Mouse (Mus musculus) midbrain, embryonic 14.5 days (tissue): ENCODE measurements around the gene Cyp4x1. TPM values are rescaled to one million over a fixed set of nuclear protein-coding genes. Genes with fewer than 3 reads are reported as not detected.
A peak's percentile ranks its signal among the peaks of the same experiment; 100 is the strongest.

Source experiments
- ATAC-seq: fragments of 200-750 bp; cut with Nextera tagmentation; 2 replicates; pipeline ENCODE4 v1.8.0; 2017; ENCODE audit warnings: moderate number of reproducible peaks, moderate library complexity; ENCODE audit not compliant: low FRiP score, low TSS enrichment
- DNase-seq: peaks from one replicate; pipeline ENCODE4 v3.0.0-alpha.2; 2015
- H3K27ac ChIP-seq: fragments of 300-500 bp; sonication (generic); replicated peaks from 2 replicates; pipeline ENCODE4 v1.5.1; 2014; ENCODE audit warnings: mild to moderate bottlenecking, low read depth, low read length, moderate library complexity
- H3K27me3 ChIP-seq: fragments of 300-500 bp; sonication (generic); 2 replicates; pipeline ENCODE4 v1.6.1; 2014; ENCODE audit warnings: low read length, control low read depth, mixed read lengths; ENCODE audit not compliant: control insufficient read depth, insufficient read depth
- H3K36me3 ChIP-seq: fragments of 300-500 bp; sonication (generic); 2 replicates; pipeline ENCODE4 v1.6.1; 2014; ENCODE audit warnings: low read length, control low read depth; ENCODE audit not compliant: control insufficient read depth, insufficient read depth
- H3K4me1 ChIP-seq: fragments of 300-500 bp; sonication (generic); 2 replicates; pipeline ENCODE4 v1.6.1; 2014; ENCODE audit warnings: mild to moderate bottlenecking, antibody characterized with exemption, low read length, control low read depth; ENCODE audit not compliant: control insufficient read depth, insufficient read depth
- H3K4me2 ChIP-seq: fragments of 300-500 bp; sonication (generic); 2 replicates; pipeline ENCODE4 v1.6.1; 2014; ENCODE audit warnings: mild to moderate bottlenecking, low read length, moderate library complexity
- H3K4me3 ChIP-seq: fragments of 300-500 bp; sonication (generic); replicated peaks from 2 replicates; pipeline ENCODE4 v1.5.1; 2014; ENCODE audit warnings: low read depth, low read length
- H3K9ac ChIP-seq: fragments of 300-500 bp; sonication (generic); replicated peaks from 2 replicates; pipeline ENCODE4 v1.6.1; 2014; ENCODE audit warnings: mild to moderate bottlenecking, low read length, moderate library complexity
- H3K9me3 ChIP-seq: fragments of 300-500 bp; sonication (generic); 2 replicates; pipeline ENCODE4 v1.6.1; 2016; ENCODE audit warnings: low read length, control low read depth, mixed read lengths; ENCODE audit not compliant: control insufficient read depth
- WGBS: fragments of 180-500 bp; shearing (Covaris S2); extraction: QIAGEN DNeasy Blood & Tissue Kit; methylation state at CpG from one replicate; pipeline ENCODE4 v1.1.7; 2014; 5-methylcytosine and 5-hydroxymethylcytosine counted together
- polyA plus RNA-seq: library from polyadenylated mRNA; unstranded; fragments of >200 nt; fragmentation: Nextera tagmentation; extraction: Ambion mirVana; gene quantifications from 2 replicates; pipeline ENCODE4 v1.2.1, GENCODE M21; 2014

Gene Cyp4x1
- polyA plus RNA-seq, 1 experiment from 2014 or later: 10.8 TPM

DNA sequence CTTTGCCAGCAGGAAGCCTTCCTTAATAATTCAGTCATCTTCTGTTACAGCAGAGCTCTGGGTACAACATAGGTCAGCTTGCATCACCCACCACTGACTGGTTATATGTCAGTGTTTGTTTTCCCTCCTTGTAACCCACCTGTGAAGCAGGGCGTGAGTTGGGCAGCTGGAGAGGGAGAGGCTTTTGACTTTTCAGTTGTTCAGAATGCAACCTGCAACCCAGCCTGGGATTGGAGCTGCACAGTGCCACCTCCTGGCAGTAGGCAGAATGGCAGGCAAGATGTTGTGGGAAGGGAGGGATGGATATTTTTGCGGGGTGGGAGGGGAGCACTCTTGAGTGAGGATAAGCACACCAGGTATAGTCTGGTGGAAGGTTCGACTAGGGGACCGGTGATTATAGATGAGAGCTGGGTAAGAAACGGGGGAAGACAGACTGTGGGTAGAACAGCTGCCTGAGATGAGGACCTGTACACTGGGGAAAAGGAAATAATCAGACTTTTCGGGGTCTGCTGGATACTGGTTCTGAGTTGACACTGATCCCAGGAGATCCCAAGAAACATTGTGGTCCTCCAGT is 48.5 kb downstream of the Cyp4x1 start:
- Histone ChIP-seq H3K4me3 (no peak overlapping the region), H3K36me3 (no peaks in the 10 kb centered on the region), H3K27ac (no peak overlapping the region), H3K9ac (no peak overlapping the region), H3K4me2 (no peak overlapping the region), H3K4me1 (no peaks in the 10 kb centered on the region), H3K27me3 (peaks cover 6% of the 10 kb centered on the region; the same call in 1 of the 2 replicates), H3K9me3 (no peaks in the 10 kb centered on the region)
- ATAC-seq (no peak), DNase-seq (peak; percentile 81)
- 24% methylated on average over 6 of the region's 6 CpGs for WGBS

DNA sequence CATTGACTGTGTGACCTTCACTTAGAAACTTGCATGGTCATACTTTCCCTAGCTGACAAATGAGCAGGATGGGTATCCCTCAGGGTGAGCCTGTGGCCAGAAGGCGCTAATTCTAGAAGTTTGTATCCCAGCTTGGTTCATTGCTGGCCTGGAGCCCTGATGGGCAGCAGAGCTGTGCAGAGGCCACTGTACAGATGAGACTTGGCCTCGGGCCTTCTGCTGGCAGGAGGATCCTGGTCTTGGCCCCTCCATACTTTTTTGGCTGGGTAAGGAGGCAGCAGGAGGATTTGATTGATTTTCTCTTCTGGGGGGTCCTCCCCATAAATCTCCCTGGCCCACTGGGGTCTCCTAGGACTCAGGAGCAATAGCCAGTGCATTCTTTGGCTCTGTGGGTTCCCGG is 51.0 kb downstream of the Cyp4x1 start:
- WGBS: 87% methylated on average over 3 of the region's 3 CpGs
- ATAC-seq (no peak), DNase-seq (no peak)

DNA sequence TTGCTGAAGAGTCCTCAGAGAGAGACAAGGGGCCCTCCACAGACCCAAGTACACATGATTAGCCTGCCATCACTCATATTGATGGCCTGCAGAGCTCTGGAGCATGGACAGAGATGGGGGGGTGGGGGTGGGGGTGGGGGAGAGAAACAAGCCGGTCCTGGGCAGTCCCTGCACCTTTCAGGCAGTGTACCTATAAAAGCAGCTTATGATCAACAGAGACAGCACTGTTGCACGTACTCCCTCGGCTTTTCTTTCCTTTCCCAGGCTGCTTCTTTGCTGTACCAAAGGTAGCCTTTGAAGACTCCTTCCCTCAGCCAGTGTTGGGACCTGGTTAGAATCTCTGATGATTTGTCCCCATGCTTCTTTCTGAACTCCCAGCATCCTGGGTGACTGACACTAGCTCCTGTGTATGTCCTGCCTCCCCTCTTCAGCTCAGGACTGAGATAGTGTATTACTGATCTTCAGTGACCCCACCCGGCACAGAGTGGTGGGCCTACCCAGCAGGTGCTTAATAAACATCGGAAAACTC is 54.2 kb downstream of the Cyp4x1 start:
- no peaks in the 10 kb centered on the region for H3K9me3 ChIP-seq
- 12% methylated on average over 5 of the region's 5 CpGs for WGBS
- ATAC-seq (peak; percentile 28; the same call in 1 of the 2 replicates), DNase-seq (peak; percentile 31)
- H3K4me2 ChIP-seq: peak overlapping the region; percentile 17; the same call in 1 of the 2 replicates
- no peaks in the 10 kb centered on the region for H3K27me3 ChIP-seq
- H3K27ac ChIP-seq: peak overlapping the region; percentile 74
- H3K4me3 ChIP-seq: no peak overlapping the region
- H3K36me3 ChIP-seq: no peaks in the 10 kb centered on the region
- peaks cover 19% of the 10 kb centered on the region for H3K4me1 ChIP-seq
- H3K9ac ChIP-seq: peak overlapping the region; percentile 34

More for the DNA sequence above, 51.0 kb downstream of the Cyp4x1 start:
- Histone ChIP-seq H3K36me3 (no peaks in the 10 kb centered on the region), H3K27ac (no peak overlapping the region), H3K27me3 (peaks cover 3% of the 10 kb centered on the region; the same call in 1 of the 2 replicates), H3K9ac (no peak overlapping the region), H3K4me1 (peaks cover 19% of the 10 kb centered on the region), H3K9me3 (no peaks in the 10 kb centered on the region), H3K4me2 (no peak overlapping the region), H3K4me3 (no peak overlapping the region)

- peak; percentile 83 for ATAC-seq
- Histone ChIP-seq H3K4me3 (no peak overlapping the region), H3K4me1 (peaks cover 19% of the 10 kb centered on the region), H3K27me3 (no peaks in the 10 kb centered on the region), H3K27ac (peak overlapping the region; percentile 74), H3K9ac (peak overlapping the region; percentile 34), H3K9me3 (no peaks in the 10 kb centered on the region), H3K4me2 (peak overlapping the region; percentile 17; the same call in 1 of the 2 replicates), H3K36me3 (no peaks in the 10 kb centered on the region)
- 12% methylated on average over 10 of the region's 10 CpGs for WGBS
- DNase-seq: peak; percentile 83
Measured at GRCm38 (mm10) chr4:115078892-115079820, 54.9 kb downstream of the Cyp4x1 start.

DNA sequence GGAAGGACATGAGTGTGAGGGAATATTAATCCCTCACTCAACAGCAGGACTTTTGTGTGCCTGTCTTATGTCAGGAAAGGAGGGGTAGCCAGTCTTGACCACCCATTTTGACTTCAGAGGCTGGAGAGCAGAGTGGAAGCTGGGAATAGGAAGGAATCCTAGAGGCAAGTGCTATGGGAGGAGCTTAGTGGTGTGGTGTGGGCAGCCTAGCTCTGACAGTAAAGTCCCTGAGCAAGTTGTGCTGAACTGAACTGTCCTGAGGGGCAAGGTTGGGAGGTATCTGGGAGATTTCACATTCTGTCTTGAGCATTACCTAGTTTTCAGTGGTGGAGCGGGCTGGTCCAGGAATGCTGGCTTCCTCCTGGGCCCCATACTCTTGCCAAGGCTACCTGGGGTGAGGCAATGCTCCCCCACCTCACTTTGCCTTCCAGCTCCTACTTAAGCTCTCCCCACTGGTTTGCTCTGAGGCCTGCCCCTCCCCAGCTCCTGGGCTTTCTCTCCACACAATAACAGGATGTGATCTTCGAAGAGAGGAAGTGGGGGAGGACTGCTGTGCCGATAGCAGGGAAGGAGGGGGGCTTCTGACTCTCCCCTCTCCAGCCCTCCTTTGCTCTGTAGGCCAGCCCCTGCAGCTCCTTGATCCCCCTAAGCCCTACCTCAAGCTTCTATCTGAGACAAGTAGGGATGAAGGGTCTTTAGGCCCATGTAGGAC is 58.7 kb downstream of the Cyp4x1 start:
- no peak overlapping the region for H3K4me3 ChIP-seq
- no peak overlapping the region for H3K9ac ChIP-seq
- WGBS: 51% methylated on average over 3 of the region's 3 CpGs
- ATAC-seq (no peak), DNase-seq (no peak)
- H3K27me3 ChIP-seq: no peaks in the 10 kb centered on the region
- H3K9me3 ChIP-seq: no peaks in the 10 kb centered on the region
- no peaks in the 10 kb centered on the region for H3K36me3 ChIP-seq
- H3K4me2 ChIP-seq: no peak overlapping the region
- H3K4me1 ChIP-seq: peaks cover 19% of the 10 kb centered on the region
- no peak overlapping the region for H3K27ac ChIP-seq

GRCm38 (mm10) chr4:115074789-115075188 is 59.3 kb downstream of the Cyp4x1 start:
- Histone ChIP-seq H3K27me3 (no peaks in the 10 kb centered on the region), H3K9ac (no peak overlapping the region), H3K4me1 (peaks cover 14% of the 10 kb centered on the region), H3K36me3 (no peaks in the 10 kb centered on the region), H3K4me3 (no peak overlapping the region), H3K27ac (no peak overlapping the region), H3K4me2 (no peak overlapping the region), H3K9me3 (no peaks in the 10 kb centered on the region)
- DNase-seq (no peak), ATAC-seq (no peak)
- 86% methylated on average over 1 of the region's 1 CpGs for WGBS

- no peak for ATAC-seq
- WGBS: 52% methylated on average over 1 of the region's 1 CpGs
- Histone ChIP-seq H3K27ac (no peak overlapping the region), H3K9me3 (no peaks in the 10 kb centered on the region), H3K4me2 (no peak overlapping the region), H3K4me1 (no peaks in the 10 kb centered on the region), H3K9ac (no peak overlapping the region), H3K27me3 (no peaks in the 10 kb centered on the region), H3K36me3 (0 out of 2 replicates have a peak, but pooled peaks cover 9% of the 10 kb centered on the region), H3K4me3 (no peak overlapping the region)
- DNase-seq: no peak
Measured at GRCm38 (mm10) chr4:115071668-115072067, 62.4 kb downstream of the Cyp4x1 start.

DNA sequence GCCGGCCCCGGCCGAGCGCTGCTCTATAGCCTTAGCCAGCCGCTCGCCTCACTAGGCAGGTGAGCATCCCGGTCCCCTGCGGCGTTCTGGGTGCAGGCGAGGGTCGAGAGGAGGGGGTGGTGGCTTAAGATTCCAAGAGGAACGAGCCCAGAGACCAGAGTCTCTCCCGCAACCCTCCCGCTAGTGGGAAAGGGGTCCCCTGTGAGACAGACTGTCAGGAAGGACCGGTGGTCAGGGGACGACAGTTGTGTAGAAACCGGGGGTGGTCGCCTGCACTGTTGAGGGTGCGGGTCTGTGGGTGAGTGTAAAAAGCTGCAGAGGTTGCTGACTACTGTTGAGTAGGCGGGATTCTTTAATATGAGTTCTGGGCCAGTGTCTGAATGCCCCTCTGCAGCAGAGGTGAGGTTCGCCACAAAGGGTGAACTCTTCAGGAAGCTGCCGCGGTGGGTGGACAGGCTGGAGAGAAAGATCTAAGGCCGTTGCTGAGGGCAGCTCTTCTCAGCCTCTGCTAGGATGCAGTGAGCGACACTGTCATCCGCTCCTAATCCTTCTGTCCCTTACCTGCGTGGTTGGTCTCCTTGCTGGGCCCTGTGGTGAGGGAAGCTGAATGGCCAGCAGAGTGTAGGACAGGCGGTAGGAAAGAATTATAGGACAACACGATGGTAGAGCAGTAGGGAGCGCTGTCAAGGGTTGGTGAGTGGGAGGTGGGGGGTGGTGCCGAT is 70.4 kb downstream of the Cyp4x1 start:
- ATAC-seq (peak; percentile 27), DNase-seq (peak; percentile 39)
- Histone ChIP-seq H3K4me2 (peak overlapping the region; percentile 97), H3K4me3 (peak overlapping the region; percentile 52), H3K9ac (peak overlapping the region; percentile 66), H3K9me3 (no peaks in the 10 kb centered on the region), H3K36me3 (0 out of 2 replicates have a peak, but pooled peaks cover 5% of the 10 kb centered on the region), H3K27ac (peak overlapping the region; percentile 73), H3K4me1 (peaks cover 6% of the 10 kb centered on the region; the same call in 1 of the 2 replicates), H3K27me3 (peaks cover 64% of the 10 kb centered on the region)
- 1% methylated on average over 31 of the region's 31 CpGs for WGBS
